Mouse (Mus musculus) large intestine, adult 2 months (tissue): ENCODE measurements around the gene Dppa2. TPM values are rescaled to one million over a fixed set of nuclear protein-coding genes. Genes with fewer than 3 reads are reported as not detected.
"Not testable (repeated sequence)": the region's sequence is repeated elsewhere in the genome, so short reads cannot be mapped to it uniquely, and the experiment has no call there.

ENCODE experiments used
- DNase-seq: peaks from one replicate; pipeline ENCODE4 v3.0.0-alpha.2; 2012; ENCODE audit warnings: low read depth, low spot score
- WGBS: fragments of 180-500 bp; shearing (Covaris S2); methylation state at CpG from one replicate; pipeline ENCODE4 v1.1.7; 2018; 5-methylcytosine and 5-hydroxymethylcytosine counted together
- polyA plus RNA-seq: library from polyadenylated mRNA; depleted of rRNA; stranded (reverse); fragments of >200 nt; gene quantifications from 2 replicates; pipeline ENCODE4 v1.2.3, GENCODE M21; 2012; rRNA removed

Gene Dppa2
- not detected in 2 replicates for polyA plus RNA-seq

- no peak for DNase-seq
- 81% methylated on average over 7 of the region's 7 CpGs for WGBS
These were observed at the start of gene Dppa2 for GRCm38 (mm10) chr16:48303509-48303908. Dppa2 (plus strand) TSS chr16:48303908.

- 90% methylated on average over 5 of the region's 5 CpGs for WGBS
These were observed 49.1 kb upstream of the Dppa2 start for GRCm38 (mm10) chr16:48254584-48254983.

DNA sequence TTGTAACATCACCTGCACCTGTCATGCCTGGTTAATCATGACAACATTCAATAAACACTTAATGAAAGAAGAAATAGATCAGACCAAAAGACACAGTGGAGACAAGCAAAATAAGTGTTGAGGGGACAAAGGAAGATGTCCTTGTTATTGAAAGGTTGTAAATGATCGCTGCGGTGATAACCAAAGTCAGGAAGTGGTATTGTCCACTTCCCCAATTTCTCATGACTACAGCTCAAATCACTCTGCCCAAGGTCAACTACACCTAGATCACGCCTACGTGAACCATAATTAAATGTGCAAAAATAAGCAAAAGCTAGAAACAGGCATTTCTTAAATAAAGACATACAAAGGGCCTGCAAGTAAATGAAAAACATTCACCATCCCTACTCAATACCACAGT is 44.2 kb upstream of the Dppa2 start:
- WGBS: 80% methylated on average over 4 of the region's 4 CpGs

More at GRCm38 (mm10) chr16:48254584-48254983, 49.1 kb upstream of the Dppa2 start:
- DNase-seq: no peak

DNA sequence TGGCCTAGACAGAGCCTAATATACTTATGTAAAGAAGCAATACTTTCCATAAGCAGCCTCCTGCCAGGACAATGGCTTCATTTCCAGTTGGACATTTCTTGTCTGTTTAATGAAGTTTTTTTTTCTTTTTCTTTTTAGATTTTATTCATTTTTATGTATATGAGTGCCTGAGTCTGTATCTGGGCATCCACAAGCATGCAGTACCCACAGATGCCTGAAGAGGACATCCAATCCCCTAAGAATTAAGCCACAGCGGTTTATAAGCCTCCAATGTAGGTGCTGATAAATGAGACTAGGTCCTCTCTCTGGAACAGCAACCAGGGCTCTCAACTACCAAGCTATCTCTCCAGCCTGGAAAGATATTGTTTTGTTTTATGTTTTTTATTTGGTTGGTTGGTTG is 40.8 kb upstream of the Dppa2 start:
- no peak for DNase-seq
- WGBS: 90% methylated on average over 1 of the region's 1 CpGs

More for the DNA sequence above, 44.2 kb upstream of the Dppa2 start:
- no peak for DNase-seq

- no peak for DNase-seq
- WGBS: 79% methylated on average over 4 of the region's 4 CpGs
These were observed 37.9 kb upstream of the Dppa2 start for GRCm38 (mm10) chr16:48265856-48266255.

GRCm38 (mm10) chr16:48276940-48277339 is 26.8 kb upstream of the Dppa2 start:
- 78% methylated on average over 4 of the region's 4 CpGs for WGBS
- no peak for DNase-seq

GRCm38 (mm10) chr16:48280883-48281282 is 22.8 kb upstream of the Dppa2 start:
- WGBS: 91% methylated on average over 4 of the region's 4 CpGs
- no peak for DNase-seq

- no peak for DNase-seq
- WGBS: 88% methylated on average over 1 of the region's 1 CpGs
These were observed 20.9 kb upstream of the Dppa2 start for GRCm38 (mm10) chr16:48282801-48283200.

GRCm38 (mm10) chr16:48283517-48283916 is 20.2 kb upstream of the Dppa2 start, which contains the start of gene Dppa4:
Dppa4 (plus strand) TSS chr16:48283733.
- no peak for DNase-seq
- 77% methylated on average over 4 of the region's 4 CpGs for WGBS

DNA sequence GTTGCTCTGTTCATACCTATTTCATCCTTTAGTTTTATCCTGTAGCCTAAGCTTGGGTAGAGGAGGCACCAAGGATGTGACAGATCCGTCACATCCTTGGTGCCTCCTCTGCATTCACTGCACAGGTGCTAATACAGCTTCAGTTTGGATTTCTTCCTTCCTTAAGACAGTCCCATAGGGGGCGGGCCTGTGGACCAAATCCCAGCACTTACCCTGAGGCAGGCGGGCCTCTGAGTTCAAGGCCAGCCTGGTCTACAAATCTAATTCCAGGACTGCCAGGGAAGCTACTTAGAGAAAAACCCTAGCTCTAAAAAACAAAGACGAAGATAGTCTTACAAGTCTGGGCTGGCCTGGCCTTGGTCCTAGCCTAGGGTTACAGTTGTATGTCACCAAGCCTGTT is 18.2 kb upstream of the Dppa2 start:
- no peak for DNase-seq
- WGBS: 92% methylated on average over 4 of the region's 4 CpGs

DNA sequence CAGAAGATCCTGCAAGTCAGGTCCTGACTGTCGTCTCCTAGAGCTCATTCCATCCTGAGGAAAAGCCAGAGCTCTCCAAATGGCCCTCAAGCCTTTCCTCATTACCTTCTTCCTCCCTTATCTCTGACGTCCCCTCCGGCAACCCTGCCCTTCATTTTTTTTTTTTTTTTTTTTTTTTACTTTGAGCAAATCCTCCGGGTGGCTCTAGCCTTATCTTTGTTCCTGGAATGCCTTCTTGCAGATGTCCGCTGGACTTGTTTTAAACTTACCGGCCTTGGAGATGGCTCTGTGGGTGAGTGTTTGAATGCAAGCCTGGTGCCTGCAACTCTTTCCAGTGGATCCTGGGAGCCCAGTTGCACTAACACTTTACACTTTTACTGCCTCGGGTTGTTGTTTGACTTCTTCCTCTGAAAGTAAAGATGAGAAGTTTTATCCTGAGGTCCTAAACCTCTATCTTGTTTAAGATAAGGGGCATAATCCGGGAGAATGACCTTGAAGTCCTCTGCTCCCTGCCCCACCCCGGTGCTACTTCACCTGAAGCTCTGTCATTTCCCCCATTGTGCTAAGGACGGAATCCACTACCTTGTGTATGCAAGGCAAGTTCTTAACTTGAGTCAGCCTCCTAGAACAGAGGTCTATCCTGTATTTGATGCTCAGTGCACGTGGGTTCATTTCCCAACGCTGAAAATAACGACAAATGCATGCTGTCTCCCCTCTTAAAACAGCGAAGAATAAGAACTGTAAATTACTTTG is 6.1 kb upstream of the Dppa2 start:
- 31% methylated on average over 14 of the region's 14 CpGs for WGBS
- no peak for DNase-seq

DNA sequence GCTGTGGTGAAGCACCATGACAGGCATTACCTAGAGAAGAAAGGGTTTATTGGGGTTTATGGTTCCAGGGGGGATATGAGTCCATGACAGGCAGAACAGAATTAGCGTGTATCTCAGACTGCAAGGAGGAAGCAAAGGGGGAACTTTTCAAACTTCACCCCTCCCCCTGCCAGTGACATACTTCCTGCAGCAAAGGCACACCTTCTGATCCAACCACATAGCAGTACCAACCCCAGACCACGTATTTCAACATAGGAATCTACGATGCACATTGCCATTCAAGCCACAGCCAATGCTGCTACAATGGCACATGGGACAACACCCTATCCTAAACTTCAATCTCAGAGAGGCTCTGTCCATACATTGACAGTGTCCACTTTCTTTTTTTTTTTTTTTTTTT is 3.8 kb upstream of the Dppa2 start:
- WGBS: 75% methylated on average over 3 of the region's 3 CpGs

GRCm38 (mm10) chr16:48303983-48304382 is 275 bp downstream of the Dppa2 start:
- no peak for DNase-seq
- WGBS: 76% methylated on average over 3 of the region's 3 CpGs

More for the DNA sequence above, 3.8 kb upstream of the Dppa2 start:
- DNase-seq: no peak

DNA sequence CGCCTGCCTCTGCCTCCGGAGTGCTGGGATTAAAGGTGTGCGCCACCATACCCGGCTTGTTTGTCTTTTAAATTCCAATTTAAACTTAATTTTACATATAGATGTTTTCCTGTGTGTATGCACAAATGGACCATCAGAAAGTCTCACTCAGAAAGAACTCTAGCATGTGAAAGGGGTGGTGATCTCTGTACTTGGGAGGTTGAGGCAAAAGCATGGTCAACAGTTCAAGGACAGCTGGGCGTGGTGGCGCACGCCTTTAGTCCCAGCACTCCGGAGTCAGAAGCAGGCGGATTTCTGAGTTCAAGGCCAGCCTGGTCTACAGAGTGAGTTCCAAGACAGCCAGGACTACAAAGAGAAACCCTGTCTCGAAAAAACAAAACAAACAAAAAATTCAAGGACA is 5.2 kb downstream of the Dppa2 start:
- WGBS: 93% methylated on average over 10 of the region's 10 CpGs

GRCm38 (mm10) chr16:48309912-48310630 is 6.4 kb downstream of the Dppa2 start:
- DNase-seq: no peak
- 83% methylated on average over 12 of the region's 12 CpGs for WGBS

More for the DNA sequence above, 5.2 kb downstream of the Dppa2 start:
- DNase-seq: not testable (repeated sequence)

DNA sequence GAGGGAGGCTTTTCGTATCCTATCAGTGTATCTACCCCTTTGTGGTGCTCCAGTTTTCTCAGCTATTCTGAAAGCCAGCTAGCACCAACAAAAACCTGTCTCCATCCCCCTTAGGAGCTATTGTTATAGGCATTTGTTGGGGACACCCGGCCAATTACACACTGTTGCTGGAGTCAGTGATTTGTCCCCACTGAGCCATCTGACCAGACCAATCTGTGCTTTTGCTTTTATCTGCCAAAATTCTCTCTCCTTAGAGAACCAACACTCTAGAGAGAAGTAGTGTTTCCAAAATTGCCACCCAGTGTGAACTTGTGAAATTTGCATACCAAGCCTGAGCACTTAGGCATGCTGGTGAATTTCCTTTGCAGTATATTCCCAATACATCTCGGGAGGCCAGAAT is 11.6 kb downstream of the Dppa2 start:
- DNase-seq: no peak
- 94% methylated on average over 3 of the region's 3 CpGs for WGBS

GRCm38 (mm10) chr16:48320781-48321180 is 17.1 kb downstream of the Dppa2 start:
- no peak for DNase-seq
- 98% methylated on average over 6 of the region's 6 CpGs for WGBS

DNA sequence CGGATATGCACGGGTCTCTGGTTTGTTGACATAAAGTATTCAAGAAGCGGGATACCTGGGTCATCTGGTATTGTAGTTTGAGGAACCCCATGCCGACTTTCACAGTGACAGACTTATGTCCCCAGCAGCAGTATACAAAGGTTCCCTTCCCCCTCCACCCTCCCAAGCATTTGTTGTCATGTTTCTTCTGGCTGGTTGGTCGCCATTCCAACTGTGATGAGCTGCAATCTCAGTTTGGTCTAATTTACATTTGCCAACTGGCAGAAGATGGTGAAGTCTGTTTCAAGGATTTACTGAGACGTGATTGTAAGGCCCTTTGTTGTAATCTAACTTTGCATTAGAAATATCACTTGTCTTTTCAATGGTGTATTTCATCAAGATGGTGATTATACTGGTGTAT is 19.4 kb downstream of the Dppa2 start:
- WGBS: 74% methylated on average over 6 of the region's 6 CpGs
- DNase-seq: no peak

DNA sequence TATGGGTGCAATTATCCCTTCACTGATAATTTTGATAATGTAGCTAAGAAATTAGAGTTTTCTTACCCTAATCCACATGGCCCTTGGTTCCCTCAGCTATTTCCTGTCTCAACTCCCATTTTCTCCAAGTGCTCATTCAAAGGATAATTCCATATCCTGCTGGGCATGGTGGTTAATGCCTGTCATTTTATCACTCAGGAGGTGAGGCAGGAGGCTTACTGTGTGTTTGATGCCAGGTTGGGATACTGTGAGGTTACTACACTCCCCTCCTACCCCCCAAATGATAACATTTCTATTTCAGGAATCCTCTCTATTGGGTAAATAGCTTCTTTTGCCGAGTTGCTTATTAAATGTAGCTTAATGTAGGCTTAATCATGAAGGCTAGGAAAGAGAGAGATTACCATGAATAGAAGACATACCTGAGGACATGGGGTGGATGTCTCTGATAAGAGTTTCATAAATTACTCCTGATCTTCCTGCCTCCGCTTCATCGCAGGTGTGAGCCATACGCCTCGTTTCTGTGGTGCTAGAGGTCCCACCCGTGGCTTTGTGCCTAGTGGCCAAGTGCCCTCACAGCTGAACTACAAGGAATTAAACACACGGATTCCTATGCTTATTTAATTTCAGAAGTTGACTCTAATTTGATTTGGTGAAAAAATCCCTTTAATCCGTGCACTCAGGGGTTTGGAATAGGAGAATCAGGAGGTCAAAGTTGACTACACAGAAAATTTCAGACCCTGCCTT is 20.1 kb downstream of the Dppa2 start:
- DNase-seq: no peak
- 76% methylated on average over 8 of the region's 8 CpGs for WGBS

- WGBS: 77% methylated on average over 5 of the region's 5 CpGs
- DNase-seq: no peak
These were observed 23.2 kb downstream of the Dppa2 start for GRCm38 (mm10) chr16:48326903-48327302.
